Mouse (Mus musculus) liver, embryonic 13.5 days (tissue): ENCODE data around the gene Fkbp11. TPM values are rescaled to one million over a fixed set of nuclear protein-coding genes. Genes with fewer than 3 reads are reported as not detected.
A peak's percentile ranks its signal among the peaks of the same experiment; 100 is the strongest.

ENCODE experiments used
- ATAC-seq: fragments of 200-750 bp; cut with Nextera tagmentation; 2 replicates; pipeline ENCODE4 v1.8.0; 2017; ENCODE audit warnings: low read depth, mild to moderate bottlenecking, moderate number of reproducible peaks, moderate library complexity
- DNase-seq: peaks from one replicate; pipeline ENCODE4 v3.0.0; 2022
- H3K27ac ChIP-seq: fragments of 300-500 bp; sonication (generic); 2 replicates; pipeline ENCODE4 v1.5.1; 2015; ENCODE audit warnings: moderate library complexity, mild to moderate bottlenecking, inconsistent platforms
- H3K27me3 ChIP-seq: fragments of 300-500 bp; sonication (generic); 2 replicates; pipeline ENCODE4 v1.6.1; 2015; ENCODE audit warnings: mild to moderate bottlenecking, inconsistent platforms
- H3K36me3 ChIP-seq: fragments of 300-500 bp; sonication (generic); 2 replicates; pipeline ENCODE4 v1.6.1; 2015; ENCODE audit warnings: mild to moderate bottlenecking, inconsistent platforms
- H3K4me1 ChIP-seq: fragments of 300-500 bp; sonication (generic); replicated peaks from 2 replicates; pipeline ENCODE4 v1.6.1; 2015; ENCODE audit warnings: inconsistent platforms
- H3K4me2 ChIP-seq: fragments of 300-500 bp; sonication (generic); 2 replicates; pipeline ENCODE4 v1.6.1; 2015; ENCODE audit warnings: inconsistent platforms, mild to moderate bottlenecking, moderate library complexity
- H3K4me3 ChIP-seq: fragments of 300-500 bp; sonication (generic); replicated peaks from 2 replicates; pipeline ENCODE4 v1.5.1; 2015; ENCODE audit warnings: mild to moderate bottlenecking, inconsistent platforms
- H3K9ac ChIP-seq: fragments of 300-500 bp; sonication (generic); 2 replicates; pipeline ENCODE4 v1.6.1; 2015; ENCODE audit warnings: mild to moderate bottlenecking, inconsistent platforms
- H3K9me3 ChIP-seq: fragments of 300-500 bp; sonication (generic); replicated peaks from 2 replicates; pipeline ENCODE4 v1.6.1; 2016; ENCODE audit warnings: inconsistent platforms
- WGBS: fragments of 180-500 bp; shearing (Covaris S2); methylation state at CpG from one replicate; pipeline ENCODE4 v1.1.7; 2015; ENCODE audit not compliant: insufficient replicate concordance; 5-methylcytosine and 5-hydroxymethylcytosine counted together
- polyA plus RNA-seq: library from polyadenylated mRNA; unstranded; fragments of >200 nt; fragmentation: Nextera tagmentation; extraction: Ambion mirVana; gene quantifications from 2 replicates; pipeline ENCODE4 v1.2.1, GENCODE M21; 2015

The Fkbp11 gene
- polyA plus RNA-seq, 1 experiment from 2014 or later: 91.7 TPM

DNA sequence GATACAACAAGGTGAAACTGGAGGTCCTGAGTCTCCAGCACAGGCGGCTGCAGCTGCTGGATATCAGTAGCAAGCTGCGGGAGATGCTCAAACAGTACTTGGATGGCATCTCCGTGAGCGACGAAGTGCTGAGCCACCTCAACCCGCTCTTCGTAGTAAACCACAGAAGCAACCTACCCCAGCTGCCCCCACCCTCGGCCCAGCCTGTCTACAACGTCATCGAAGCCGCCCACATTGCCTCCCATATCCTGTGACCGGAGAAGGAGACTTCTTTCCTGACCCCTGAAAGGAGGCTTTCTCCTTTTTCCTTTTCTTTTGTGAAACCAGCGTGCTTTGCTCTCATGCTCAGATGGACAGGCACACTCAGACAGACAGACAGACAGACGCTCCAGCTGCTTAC lies 5.1 kb downstream of the Fkbp11 start:
- DNase-seq (no peak), ATAC-seq (no peak)
- Histone ChIP-seq H3K4me2 (no peak overlapping the region), H3K9me3 (no peaks in the 10 kb centered on the region), H3K4me3 (no peak overlapping the region), H3K4me1 (peaks cover 25% of the 10 kb centered on the region), H3K9ac (no peak overlapping the region), H3K27ac (no peak overlapping the region), H3K36me3 (no peaks in the 10 kb centered on the region), H3K27me3 (peaks cover 42% of the 10 kb centered on the region)
- 25% methylated on average over 14 of the region's 14 CpGs for WGBS

DNA sequence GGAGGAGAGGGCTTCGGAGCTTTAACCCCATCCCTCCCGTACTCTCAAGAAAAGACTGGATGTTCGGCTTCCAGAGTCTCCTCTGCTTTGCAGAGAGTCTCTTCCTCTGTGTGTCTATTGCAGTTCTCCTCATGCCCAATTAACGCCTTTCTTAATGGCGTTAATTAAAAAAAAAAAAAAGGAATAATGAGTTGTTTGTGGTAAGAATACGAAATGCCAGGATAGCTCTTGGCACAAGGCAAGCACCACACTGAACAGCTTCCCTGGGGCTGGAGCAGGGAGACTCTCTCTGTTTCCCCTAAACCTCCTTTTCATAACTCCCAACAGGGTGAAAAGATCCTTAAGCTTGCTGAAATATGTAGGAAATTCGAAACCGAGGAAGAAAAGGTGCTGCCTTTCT lies 5.8 kb downstream of the Fkbp11 start:
- H3K9me3 ChIP-seq: no peaks in the 10 kb centered on the region
- no peak for DNase-seq
- no peak overlapping the region for H3K4me2 ChIP-seq
- no peak overlapping the region for H3K27ac ChIP-seq
- H3K4me3 ChIP-seq: no peak overlapping the region
- H3K4me1 ChIP-seq: peaks cover 19% of the 10 kb centered on the region
- H3K9ac ChIP-seq: no peak overlapping the region
- WGBS: 70% methylated on average over 8 of the region's 8 CpGs
- H3K27me3 ChIP-seq: peaks cover 39% of the 10 kb centered on the region
- H3K36me3 ChIP-seq: no peaks in the 10 kb centered on the region
- ATAC-seq: no peak

DNA sequence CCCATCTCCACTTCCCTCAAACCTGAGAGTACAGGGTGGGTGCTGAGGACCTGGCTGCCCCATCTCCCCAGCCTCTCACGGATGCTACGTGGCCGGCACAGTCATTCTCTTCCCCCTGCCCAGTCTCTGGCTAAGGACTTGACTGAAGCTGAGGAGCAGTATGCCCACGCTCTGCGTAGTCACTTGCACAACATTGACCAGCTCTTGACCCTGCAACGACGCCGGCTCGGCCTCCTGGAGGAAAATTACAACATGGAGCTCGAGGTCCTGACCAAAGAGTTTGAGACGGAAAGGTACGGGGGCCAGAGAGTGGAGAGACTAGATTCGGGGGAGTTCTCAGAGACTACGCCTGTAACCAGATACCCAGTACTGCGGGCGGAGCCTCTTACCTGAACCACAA lies 10.7 kb downstream of the Fkbp11 start:
- Histone ChIP-seq H3K27me3 (peaks cover 23% of the 10 kb centered on the region), H3K36me3 (no peaks in the 10 kb centered on the region), H3K27ac (no peak overlapping the region), H3K4me1 (no peaks in the 10 kb centered on the region), H3K9ac (no peak overlapping the region), H3K4me2 (no peak overlapping the region), H3K9me3 (no peaks in the 10 kb centered on the region), H3K4me3 (no peak overlapping the region)
- ATAC-seq: no peak
- WGBS: 45% methylated on average over 16 of the region's 16 CpGs
- no peak for DNase-seq

DNA sequence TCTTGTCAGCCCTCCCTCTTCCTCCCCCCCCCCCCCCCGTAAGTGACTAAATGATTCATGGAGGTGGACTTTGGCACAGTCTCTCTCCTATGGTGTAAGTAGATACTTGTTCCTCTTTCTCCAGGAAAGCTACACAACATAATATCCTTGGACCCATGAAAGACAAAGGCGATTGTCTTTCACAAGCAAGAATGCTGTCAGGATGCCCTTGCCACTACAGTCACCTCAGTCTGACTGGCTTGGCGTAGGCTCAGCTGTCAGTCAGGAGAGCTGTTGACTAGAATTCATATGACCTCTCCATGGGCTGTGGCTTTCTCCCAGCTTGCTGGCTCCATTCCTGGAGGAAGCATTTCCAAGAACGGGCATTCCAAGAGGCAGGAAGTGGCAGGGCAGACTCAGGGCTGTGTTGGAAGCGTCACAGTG lies 13.8 kb downstream of the Fkbp11 start:
- H3K4me2 ChIP-seq: no peak overlapping the region
- H3K4me1 ChIP-seq: no peaks in the 10 kb centered on the region
- H3K4me3 ChIP-seq: no peak overlapping the region
- no peak for ATAC-seq
- H3K27ac ChIP-seq: no peak overlapping the region
- H3K9me3 ChIP-seq: no peaks in the 10 kb centered on the region
- no peak for DNase-seq
- no peaks in the 10 kb centered on the region for H3K36me3 ChIP-seq
- H3K9ac ChIP-seq: no peak overlapping the region
- peaks cover 12% of the 10 kb centered on the region for H3K27me3 ChIP-seq
- 55% methylated on average over 5 of the region's 5 CpGs for WGBS

DNA sequence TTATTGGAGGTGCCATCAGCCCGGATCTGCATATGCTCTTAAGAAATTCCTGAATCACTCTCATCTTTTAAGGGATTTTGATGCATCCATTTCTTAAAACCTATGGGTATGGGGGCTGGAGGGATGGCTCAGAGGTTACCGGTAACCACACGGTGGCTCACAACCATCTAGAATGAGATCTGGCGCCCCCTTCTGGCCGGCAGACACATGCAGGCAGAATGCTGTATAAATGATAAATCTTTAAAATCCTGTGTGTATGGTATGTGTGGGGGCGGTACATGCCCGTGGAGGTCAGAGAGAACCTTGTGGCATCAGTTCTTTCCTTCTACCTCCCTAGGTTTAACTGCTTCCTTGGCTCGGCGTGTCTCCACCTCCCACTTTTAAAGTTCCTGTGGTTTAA lies 17.6 kb downstream of the Fkbp11 start:
- Histone ChIP-seq H3K27me3 (peaks cover 28% of the 10 kb centered on the region), H3K9me3 (no peaks in the 10 kb centered on the region), H3K4me3 (no peak overlapping the region), H3K4me1 (peaks cover 5% of the 10 kb centered on the region), H3K9ac (no peak overlapping the region), H3K36me3 (no peaks in the 10 kb centered on the region), H3K4me2 (no peak overlapping the region), H3K27ac (no peak overlapping the region)
- peak; percentile 29 for DNase-seq
- no peak for ATAC-seq
- 9% methylated on average over 9 of the region's 9 CpGs for WGBS

DNA sequence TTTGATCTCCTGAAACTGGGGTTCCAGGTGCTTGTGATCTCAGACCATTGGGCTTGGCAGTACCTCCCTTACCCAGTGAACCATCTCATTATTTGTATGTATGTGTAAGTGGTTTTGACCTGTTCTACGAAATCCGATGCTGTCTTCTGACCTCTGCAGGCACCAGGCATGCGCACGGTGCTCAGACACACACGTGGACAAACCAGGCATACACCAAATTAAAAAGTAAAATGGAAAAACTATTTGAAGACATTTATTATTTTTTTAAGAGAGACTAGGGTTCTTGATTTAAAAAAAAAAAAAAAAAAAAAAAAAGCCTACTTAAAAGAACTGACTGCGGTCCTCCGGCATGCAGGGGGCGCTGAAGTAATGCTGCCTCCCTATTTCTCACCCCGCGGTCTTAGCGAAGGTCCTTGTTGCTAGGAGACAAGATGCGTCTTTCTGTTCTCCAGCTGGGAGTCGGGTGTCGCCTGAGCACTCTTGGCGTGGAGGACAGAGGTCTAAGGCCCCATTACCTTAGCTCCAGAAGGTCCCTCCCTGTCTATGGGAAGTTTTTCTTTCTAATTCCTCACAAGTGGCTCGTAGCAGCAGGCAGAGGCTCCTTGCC lies 20.1 kb downstream of the Fkbp11 start, which contains the start of gene Ccdc65:
TSS of gene Ccdc65 (plus strand) at position 442 of the 607 bp plus-strand sequence.
- no peak for ATAC-seq
- Histone ChIP-seq H3K4me3 (peak within 1 kb of the TSS; percentile 29), H3K4me2 (peak within 1 kb of the TSS; percentile 47), H3K9me3 (no peaks in the 10 kb centered on the region), H3K27me3 (peaks cover 46% of the 10 kb centered on the region), H3K36me3 (no peaks in the 10 kb centered on the region), H3K4me1 (peaks cover 5% of the 10 kb centered on the region), H3K27ac (no peak within 1 kb of the TSS), H3K9ac (no peak within 1 kb of the TSS)
- DNase-seq: peak; percentile 61
- 18% methylated on average over 16 of the region's 16 CpGs for WGBS

DNA sequence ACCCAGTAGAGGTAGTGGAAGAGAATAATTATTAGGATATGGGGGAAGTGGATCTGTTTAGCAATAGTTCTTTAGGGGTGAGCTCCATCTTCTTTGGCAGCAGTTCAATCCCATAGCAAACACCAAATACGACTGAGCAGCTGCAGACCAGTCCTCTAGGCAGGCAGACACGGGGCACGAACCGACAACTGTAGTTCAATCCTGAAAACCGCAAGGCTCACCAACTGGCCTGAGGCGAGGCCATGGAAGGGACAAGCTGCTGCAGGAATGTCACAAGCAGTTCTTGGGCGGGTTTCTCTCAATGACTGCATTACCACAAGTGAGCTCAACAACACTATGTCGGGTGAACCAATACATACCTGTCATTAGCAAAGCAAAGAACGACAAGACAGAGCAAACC lies 23.7 kb downstream of the Fkbp11 start:
- Histone ChIP-seq H3K9me3 (no peaks in the 10 kb centered on the region), H3K9ac (no peak overlapping the region), H3K36me3 (no peaks in the 10 kb centered on the region), H3K4me3 (no peak overlapping the region), H3K27ac (no peak overlapping the region), H3K4me1 (peaks cover 9% of the 10 kb centered on the region), H3K27me3 (peaks cover 79% of the 10 kb centered on the region), H3K4me2 (no peak overlapping the region)
- WGBS: 46% methylated on average over 9 of the region's 9 CpGs
- no peak for ATAC-seq
- no peak for DNase-seq

DNA sequence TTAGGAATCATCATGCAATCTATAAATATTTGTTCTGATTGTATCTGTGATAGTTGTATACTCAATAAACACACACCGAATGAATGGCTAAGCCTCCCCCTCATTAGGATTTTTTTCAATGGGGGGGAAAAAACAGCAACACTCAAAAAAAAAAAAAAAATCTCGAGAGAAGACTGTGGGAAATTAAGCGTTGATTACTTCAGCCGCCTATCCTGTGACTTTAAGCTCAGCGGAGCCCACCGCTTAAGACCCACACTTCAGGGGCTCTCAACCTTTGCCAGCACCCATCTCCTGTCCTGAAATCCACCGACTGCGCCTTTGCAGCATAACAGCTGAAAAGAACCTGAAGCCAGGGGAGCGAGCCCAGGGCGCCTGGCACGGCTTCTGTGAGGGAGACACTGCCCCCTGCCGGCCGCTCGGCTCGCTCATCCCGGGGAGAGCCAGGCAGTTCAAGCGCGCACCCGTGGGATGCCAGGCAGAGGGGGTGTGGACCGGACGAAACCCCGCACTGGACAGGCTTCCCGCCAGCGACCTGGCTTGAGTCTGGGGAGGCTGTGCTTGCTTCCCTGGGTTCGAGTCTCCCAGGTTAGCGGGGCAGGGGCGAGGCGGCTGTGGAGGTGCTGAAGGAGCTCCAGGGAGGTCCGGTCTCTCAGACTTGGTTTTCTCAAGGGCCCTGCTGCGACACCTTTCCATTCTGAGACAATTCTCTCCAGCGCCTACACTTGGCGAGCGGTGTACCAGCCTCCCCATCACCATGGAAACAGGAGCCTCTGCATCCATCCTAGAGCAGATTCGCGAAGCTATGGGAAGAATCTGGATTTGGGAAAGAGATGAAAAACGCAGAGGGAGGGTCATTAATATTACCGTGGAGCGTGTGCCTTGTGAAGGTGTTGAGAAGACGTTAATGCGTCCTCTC lies 28.6 kb downstream of the Fkbp11 start:
- Histone ChIP-seq H3K4me3 (peak overlapping the region; percentile 21; the same call in 1 of the 2 replicates), H3K27ac (no peak overlapping the region), H3K9me3 (no peaks in the 10 kb centered on the region), H3K4me1 (peaks cover 10% of the 10 kb centered on the region), H3K27me3 (peaks cover 55% of the 10 kb centered on the region), H3K9ac (no peak overlapping the region), H3K36me3 (no peaks in the 10 kb centered on the region), H3K4me2 (peak overlapping the region; percentile 47; the same call in 1 of the 2 replicates)
- ATAC-seq: peak; percentile 57; the same call in 1 of the 2 replicates
- DNase-seq: peak; percentile 60
- WGBS: 7% methylated on average over 40 of the region's 40 CpGs

DNA sequence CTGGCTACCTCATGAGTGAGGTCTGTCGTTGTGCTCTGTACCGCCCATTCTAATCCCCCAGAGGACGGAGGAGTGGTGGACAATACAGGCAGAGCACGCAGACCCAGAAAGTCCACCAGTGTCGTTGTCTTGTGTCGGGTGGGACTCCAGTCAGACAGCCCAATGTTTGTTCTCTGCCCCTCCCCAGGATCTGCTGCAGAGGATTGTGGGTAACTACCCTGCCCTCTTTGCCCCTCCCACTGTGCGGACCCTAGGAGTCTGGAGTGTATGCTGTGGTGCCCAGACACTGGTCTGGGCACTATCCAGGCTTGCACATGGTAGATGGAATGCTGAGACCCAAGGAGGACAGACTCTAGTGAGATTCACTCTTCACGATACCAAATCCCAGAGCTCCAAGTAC lies 31.8 kb downstream of the Fkbp11 start:
- WGBS: 53% methylated on average over 8 of the region's 8 CpGs
- H3K9ac ChIP-seq: no peak overlapping the region
- no peak overlapping the region for H3K27ac ChIP-seq
- no peak overlapping the region for H3K4me2 ChIP-seq
- H3K27me3 ChIP-seq: peaks cover 34% of the 10 kb centered on the region
- H3K36me3 ChIP-seq: no peaks in the 10 kb centered on the region
- H3K9me3 ChIP-seq: no peaks in the 10 kb centered on the region
- no peak for DNase-seq
- no peak for ATAC-seq
- H3K4me3 ChIP-seq: no peak overlapping the region
- H3K4me1 ChIP-seq: peaks cover 16% of the 10 kb centered on the region

DNA sequence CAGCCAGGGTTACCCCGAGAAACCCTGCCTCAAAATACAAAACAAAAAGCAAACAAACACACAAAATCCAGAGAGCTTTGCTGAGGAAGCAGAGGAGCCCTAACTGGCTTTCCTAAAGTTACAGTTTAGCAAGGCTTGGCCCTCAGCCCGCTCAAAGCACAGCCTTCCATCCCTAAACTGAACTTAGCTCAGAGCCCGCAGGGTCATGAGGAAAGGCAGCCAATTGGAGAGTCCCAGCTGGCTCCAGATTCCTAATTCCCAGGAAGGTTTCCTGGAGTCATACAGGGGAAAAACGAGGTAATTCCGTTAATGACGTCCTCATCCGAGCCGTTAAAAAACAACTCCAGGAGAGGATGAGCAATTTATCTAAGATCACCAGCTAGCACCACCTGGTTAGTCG lies 32.3 kb downstream of the Fkbp11 start:
- Histone ChIP-seq H3K27ac (no peak overlapping the region), H3K4me3 (no peak overlapping the region), H3K9me3 (no peaks in the 10 kb centered on the region), H3K27me3 (peaks cover 30% of the 10 kb centered on the region), H3K4me1 (peaks cover 16% of the 10 kb centered on the region), H3K4me2 (no peak overlapping the region), H3K36me3 (no peaks in the 10 kb centered on the region), H3K9ac (no peak overlapping the region)
- DNase-seq (no peak), ATAC-seq (no peak)
- 41% methylated on average over 9 of the region's 9 CpGs for WGBS

DNA sequence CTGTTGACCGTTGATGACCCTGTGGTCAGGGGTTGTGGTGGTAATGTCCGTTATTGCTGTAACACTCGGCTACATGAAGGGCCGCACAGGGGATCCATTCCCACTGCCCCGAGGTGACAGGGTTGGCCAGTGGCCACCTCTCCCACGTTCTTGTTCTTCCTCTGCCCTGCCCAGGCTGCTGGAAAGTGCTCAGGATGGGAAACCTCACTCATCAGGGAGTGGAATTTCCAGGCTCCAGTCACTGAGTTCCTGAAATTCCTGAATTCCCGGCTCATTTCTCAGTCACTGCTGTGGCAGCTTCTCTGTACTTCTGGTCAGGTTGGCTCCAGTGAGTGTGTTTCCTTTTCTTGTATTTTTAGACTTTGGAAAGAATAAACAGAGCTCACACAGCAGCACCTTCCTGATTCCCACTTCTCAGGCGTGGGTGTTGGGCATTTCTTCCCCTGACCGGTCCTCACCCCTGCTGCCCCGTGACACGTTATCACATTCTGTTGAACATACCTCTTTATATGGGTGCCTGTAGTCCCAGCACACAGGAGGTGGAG lies 35.8 kb downstream of the Fkbp11 start:
- no peak for DNase-seq
- WGBS: 39% methylated on average over 11 of the region's 11 CpGs
- H3K9me3 ChIP-seq: no peaks in the 10 kb centered on the region
- H3K27me3 ChIP-seq: peaks cover 14% of the 10 kb centered on the region; the same call in 1 of the 2 replicates
- H3K4me1 ChIP-seq: peaks cover 11% of the 10 kb centered on the region
- ATAC-seq: no peak
- no peak overlapping the region for H3K4me3 ChIP-seq
- H3K27ac ChIP-seq: no peak overlapping the region
- no peak overlapping the region for H3K4me2 ChIP-seq
- H3K36me3 ChIP-seq: no peaks in the 10 kb centered on the region
- H3K9ac ChIP-seq: no peak overlapping the region
